Mouse (Mus musculus) Muller cell, postnatal 12 days (primary cell): ENCODE measurements at regions not wholly inside any gene's neighbourhood (a gene's known extent, or its start where the extent isn't known, plus 50 kb on each side); places are given as distances from the start of the nearest gene placed in this dataset.

Experiments used
- DNase-seq: peaks from one replicate; pipeline ENCODE4 v3.0.0-alpha.2; 2015; ENCODE audit errors: inconsistent ontology term

GRCm38 (mm10) chr17:48880590-48880989 lies 51.6 kb upstream of the Lrfn2 start:
- no peak for DNase-seq

GRCm38 (mm10) chr17:48881946-48882345 lies 50.2 kb upstream of the Lrfn2 start:
- no peak for DNase-seq
